Mouse (Mus musculus): ENCODE measurements around the gene Sarnp.

DNA sequence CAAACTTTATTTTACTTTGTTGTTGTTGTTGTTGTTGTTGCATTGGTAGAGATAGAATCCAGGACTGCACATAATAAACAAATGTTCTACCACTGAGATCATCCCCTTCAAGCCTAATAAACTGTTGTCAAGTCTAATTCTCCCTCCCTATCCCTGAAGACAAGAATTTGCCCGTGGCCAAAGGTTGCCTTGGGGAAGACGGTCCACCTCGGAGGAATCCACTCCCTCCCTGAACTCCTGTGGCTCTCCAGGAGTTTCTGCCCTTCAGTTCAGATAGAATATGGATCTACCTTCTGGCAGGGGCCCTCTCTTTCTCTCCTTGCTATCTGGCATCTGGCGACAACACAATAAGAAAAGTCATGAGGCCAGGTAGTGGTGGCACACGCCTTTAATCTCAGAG lies 87.7 kb downstream of the Sarnp start:
- TF ChIP-seq CTCF (IDR thresholded peaks at IDR 0.05; ENCODE audit: borderline replicate concordance, control insufficient read depth, extremely low read depth, insufficient read depth, low read length, poor library complexity) (no peak), POLR2A (IDR thresholded peaks at IDR 0.05; ENCODE audit: control insufficient read depth, extremely low read depth, insufficient read depth, low read length, poor library complexity) (no peak)
